Mouse (Mus musculus) Patski (cell line): ENCODE data around the gene Enpp1. TPM values are rescaled to one million over a fixed set of nuclear protein-coding genes. Genes with fewer than 3 reads are reported as not detected.

Experiments
- ATAC-seq: fragments of 100-300 bp; one replicate; pipeline ENCODE4 v1.8.0; 2021
- CTCF ChIA-PET: fragments of 350-600 bp; sonication (Branson Sonifier 250); formaldehyde crosslinking; loops from one replicate; lab custom pipeline; 2022; ENCODE audit warnings: inconsistent platforms; lab: Charles Lee
- POLR2A ChIA-PET: fragments of 350-600 bp; sonication (Branson Sonifier 250); formaldehyde crosslinking; loops from one replicate; lab custom pipeline; 2022; ENCODE audit warnings: antibody characterized with exemption, inconsistent platforms; lab: Charles Lee
- DNase-seq: peaks from one replicate; pipeline ENCODE4 v3.0.0-alpha.2; 2011; ENCODE audit warnings: low read depth, low spot score
- H3K27me3 ChIP-seq: fragments of 371-371 bp; one replicate; pipeline ENCODE4 v1.5.1; 2021
- CTCF ChIP-seq: fragments of 100-300 bp; IDR thresholded peaks from one replicate; pipeline ENCODE4 v1.5.1; 2021
- in situ Hi-C: fragments of 300-500 bp; cut with MboI; formaldehyde crosslinking; loops from 3 replicates; pipeline ENCODE4 v1.11.1; 2018; ENCODE audit warnings: low pct_unique_long_range_greater_than_20kb, mixed read lengths
- polyA plus RNA-seq: library from polyadenylated mRNA; unstranded; gene quantifications from one replicate; pipeline ENCODE4 v1.2.3, GENCODE M21; 2021

Gene Enpp1
- polyA plus RNA-seq, 1 experiment from 2014 or later, result 4.0 TPM

DNA sequence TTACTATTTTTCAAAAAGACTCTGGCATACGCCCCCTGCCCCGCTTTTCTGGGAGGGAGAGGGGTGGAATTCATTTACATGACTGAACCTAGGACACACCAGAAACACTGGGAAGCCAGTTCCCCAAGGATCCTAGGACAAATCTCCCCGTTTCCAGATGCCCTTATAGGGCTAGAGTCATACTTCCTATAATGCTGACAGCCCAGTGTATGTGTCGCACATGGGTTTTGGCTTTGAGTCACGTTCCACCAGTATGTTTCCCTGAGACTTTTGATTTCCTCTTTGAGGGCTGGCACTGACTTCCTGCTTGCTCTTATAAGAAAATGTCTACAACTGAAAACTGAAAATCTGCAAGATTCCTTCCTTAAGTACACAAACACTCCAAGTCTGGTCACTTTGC is 120.2 kb downstream of the Enpp1 start:
- no peaks in the 10 kb centered on the region for H3K27me3 ChIP-seq
- DNase-seq (no peak), ATAC-seq (no peak)
- POLR2A ChIA-PET, result no interaction called here
- in situ Hi-C loops, result no loop called here
- CTCF ChIA-PET, result interaction anchor here (1.2 kb wide), 1 partner anchor 12 kb away, joined by 3 read pairs; no protein-coding TSS in a partner anchor
- no peak for TF ChIP-seq CTCF

DNA sequence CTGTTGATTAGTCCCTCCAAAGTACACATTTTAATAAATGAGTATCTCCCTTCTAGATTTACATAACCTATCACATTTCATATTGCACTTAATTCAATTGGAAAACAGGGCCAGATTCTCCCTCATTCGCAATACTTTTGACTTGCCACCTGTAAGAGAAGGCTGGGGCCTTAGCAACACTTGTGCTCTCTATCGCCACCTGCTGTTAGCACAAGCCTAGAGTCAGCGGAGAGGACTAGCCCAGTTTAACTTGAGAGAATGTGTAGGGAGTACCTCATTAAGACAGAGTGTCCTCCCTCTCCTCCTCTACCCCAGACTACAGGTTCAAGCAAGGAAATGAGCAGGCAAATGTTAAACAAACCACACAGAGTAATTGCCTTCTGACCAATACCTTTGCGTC is 120.8 kb downstream of the Enpp1 start:
- peak; percentile 86 for TF ChIP-seq CTCF
- ChIA-PET CTCF (interaction anchor here (1.1 to 1.4 kb wide), 2 partner anchors 8 to 115 kb away, joined by 3 read pairs; no protein-coding TSS in a partner anchor), POLR2A (no interaction called here)
- DNase-seq (no peak), ATAC-seq (no peak)
- H3K27me3 ChIP-seq, result no peaks in the 10 kb centered on the region
- in situ Hi-C loops, result no loop called here

DNA sequence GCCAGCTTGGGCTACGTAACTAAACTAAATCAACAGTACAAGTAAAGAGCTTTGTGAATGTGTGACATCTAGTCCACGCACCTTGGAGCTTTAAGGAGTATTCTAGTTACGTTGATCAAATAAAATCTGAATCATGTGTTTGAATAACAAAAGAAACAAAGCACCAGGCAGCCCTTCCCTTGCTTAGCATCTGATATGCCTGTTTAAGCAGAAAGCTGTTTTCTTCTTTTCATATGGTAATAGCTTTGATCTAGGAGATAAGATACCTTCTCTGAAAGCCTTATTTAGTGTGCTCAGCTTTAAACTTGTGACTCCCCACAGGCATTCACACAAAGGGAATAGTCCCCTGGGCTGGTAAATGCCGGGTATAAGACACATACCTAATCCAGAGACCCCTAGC is 121.4 kb downstream of the Enpp1 start:
- CTCF ChIA-PET, result interaction anchor here (1.1 to 1.4 kb wide), 4 partner anchors 9 to 181 kb away, joined by 3 to 7 read pairs (median 3); no protein-coding TSS in a partner anchor
- ATAC-seq, result no peak
- no peaks in the 10 kb centered on the region for H3K27me3 ChIP-seq
- no peak for DNase-seq
- POLR2A ChIA-PET, result no interaction called here
- in situ Hi-C loops, result no loop called here
- TF ChIP-seq CTCF, result no peak

DNA sequence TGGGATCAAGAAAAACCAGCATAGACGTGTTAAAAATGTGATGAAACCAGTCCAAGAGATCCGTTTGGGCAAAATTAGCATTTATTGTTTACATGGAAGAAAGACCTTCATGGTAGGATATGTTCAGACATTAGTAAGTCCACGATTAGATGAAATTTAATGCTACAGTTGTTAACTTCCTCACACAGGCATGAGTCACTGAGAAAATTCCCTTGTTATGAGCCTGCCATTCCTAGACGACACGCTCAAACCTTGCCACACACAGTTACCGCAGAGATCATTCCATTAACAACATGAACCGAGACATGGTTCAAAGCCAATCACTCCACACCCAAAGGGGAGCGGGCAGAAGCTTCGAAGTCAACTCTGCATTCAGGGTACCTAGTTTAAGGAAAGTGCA is 122.7 kb downstream of the Enpp1 start:
- H3K27me3 ChIP-seq, result no peaks in the 10 kb centered on the region
- ChIA-PET CTCF (interaction anchor here (1.0 kb wide), 1 partner anchor 9 kb away, joined by 3 read pairs; no protein-coding TSS in a partner anchor), POLR2A (interaction anchor here (0.6 kb wide), 1 partner anchor 131 kb away, joined by 8 read pairs; no protein-coding TSS in a partner anchor)
- ATAC-seq (peak; percentile 91), DNase-seq (peak; percentile 86)
- in situ Hi-C loops, result loop anchor here (5.0 kb wide), 1 partner anchor 197 kb away; no protein-coding TSS in a partner anchor
- no peak for TF ChIP-seq CTCF

- ATAC-seq (peak; percentile 18), DNase-seq (no peak)
- no peaks in the 10 kb centered on the region for H3K27me3 ChIP-seq
- TF ChIP-seq CTCF, result no peak
- POLR2A ChIA-PET, result interaction anchor here (0.6 kb wide), 1 partner anchor 131 kb away, joined by 8 read pairs; no protein-coding TSS in a partner anchor
- CTCF ChIA-PET, result no interaction called here
- in situ Hi-C loops, result loop anchor here (5.0 kb wide), 1 partner anchor 197 kb away; no protein-coding TSS in a partner anchor
Measured at GRCm38 (mm10) chr10:24588824-24589223, 123.1 kb downstream of the Enpp1 start.

Other genes starting within 250 kb of the Enpp1 start
- 124 TPM for gene Ccn2, start 116.7 kb downstream of the Enpp1 start, polyA plus RNA-seq
- gene Enpp3, start 130.7 kb upstream of the Enpp1 start, polyA plus RNA-seq, result 0.37 TPM
- gene Med23, start 157.8 kb upstream of the Enpp1 start, polyA plus RNA-seq, result 25.6 TPM
- gene Arg1, start 215.3 kb upstream of the Enpp1 start, polyA plus RNA-seq, result 0.12 TPM